Mouse (Mus musculus) kidney, embryonic 16.5 days (tissue): ENCODE measurements around the gene Mknk2. TPM values are rescaled to one million over a fixed set of nuclear protein-coding genes. Genes with fewer than 3 reads are reported as not detected.
A peak's percentile ranks its signal among the peaks of the same experiment; 100 is the strongest.

Experiments
- ATAC-seq: fragments of 200-750 bp; cut with Nextera tagmentation; 2 replicates; pipeline ENCODE4 v1.8.0; 2017; ENCODE audit warnings: moderate TSS enrichment; ENCODE audit not compliant: low FRiP score, low TSS enrichment
- H3K27ac ChIP-seq: fragments of 300-500 bp; sonication (generic); 2 replicates; pipeline ENCODE4 v1.5.1; 2014; ENCODE audit warnings: low read length
- H3K27me3 ChIP-seq: fragments of 300-500 bp; sonication (generic); 2 replicates; pipeline ENCODE4 v1.6.1; 2014; ENCODE audit warnings: low read length, control low read depth, mixed read lengths; ENCODE audit not compliant: insufficient read depth
- H3K36me3 ChIP-seq: fragments of 300-500 bp; sonication (generic); 2 replicates; pipeline ENCODE4 v1.6.1; 2014; ENCODE audit warnings: low read length, control low read depth, mixed read lengths; ENCODE audit not compliant: insufficient read depth
- H3K4me1 ChIP-seq: fragments of 300-500 bp; sonication (generic); 2 replicates; pipeline ENCODE4 v1.6.1; 2014; ENCODE audit warnings: low read length, control low read depth, mixed read lengths; ENCODE audit not compliant: insufficient read depth
- H3K4me2 ChIP-seq: fragments of 300-500 bp; sonication (generic); replicated peaks from 2 replicates; pipeline ENCODE4 v1.6.1; 2014; ENCODE audit warnings: low read depth, low read length
- H3K4me3 ChIP-seq: fragments of 300-500 bp; sonication (generic); 2 replicates; pipeline ENCODE4 v1.5.1; 2014; ENCODE audit warnings: mild to moderate bottlenecking, low read length
- H3K9ac ChIP-seq: fragments of 300-500 bp; sonication (generic); replicated peaks from 2 replicates; pipeline ENCODE4 v1.6.1; 2014; ENCODE audit warnings: low read length
- H3K9me3 ChIP-seq: fragments of 300-500 bp; sonication (generic); 2 replicates; pipeline ENCODE4 v1.6.1; 2016; ENCODE audit warnings: low read length, control low read depth
- whole genome bisulfite sequencing: fragments of 180-500 bp; shearing (Covaris S2); extraction: QIAGEN DNeasy Blood & Tissue Kit; methylation state at CpG from one replicate; pipeline ENCODE4 v1.1.7; 2014; 5-methylcytosine and 5-hydroxymethylcytosine counted together
- polyA plus RNA-seq: library from polyadenylated mRNA; unstranded; fragments of >200 nt; fragmentation: Nextera tagmentation; extraction: Ambion mirVana; gene quantifications from 2 replicates; pipeline ENCODE4 v1.2.1, GENCODE M21; 2015

Gene Mknk2
- polyA plus RNA-seq, 1 experiment from 2014 or later: 108 TPM

- peaks cover 11% of the 10 kb centered on the region; the same call in 1 of the 2 replicates for H3K36me3 ChIP-seq
- no peak overlapping the region for H3K4me3 ChIP-seq
- no peaks in the 10 kb centered on the region for H3K27me3 ChIP-seq
- no peak for ATAC-seq
- WGBS: 36% methylated on average over 8 of the region's 8 CpGs
- H3K9me3 ChIP-seq: no peaks in the 10 kb centered on the region
- H3K4me2 ChIP-seq: no peak overlapping the region
- no peak overlapping the region for H3K27ac ChIP-seq
- H3K4me1 ChIP-seq: peaks cover 17% of the 10 kb centered on the region
- H3K9ac ChIP-seq: no peak overlapping the region
These were observed 58.3 kb downstream of the Mknk2 start for GRCm38 (mm10) chr10:80619465-80620244.

GRCm38 (mm10) chr10:80618181-80618580 lies 59.7 kb downstream of the Mknk2 start:
- Histone ChIP-seq H3K27ac (peak overlapping the region; percentile 49), H3K9me3 (no peaks in the 10 kb centered on the region), H3K4me3 (no peak overlapping the region), H3K36me3 (peaks cover 13% of the 10 kb centered on the region; the same call in 1 of the 2 replicates), H3K4me2 (no peak overlapping the region), H3K4me1 (peaks cover 6% of the 10 kb centered on the region), H3K9ac (no peak overlapping the region), H3K27me3 (no peaks in the 10 kb centered on the region)
- no peak for ATAC-seq
- WGBS: 56% methylated on average over 9 of the region's 9 CpGs

Other genes with a start within 250 kb of the Mknk2 start
- gene Tcf3, start 244.5 kb downstream of the Mknk2 start, polyA plus RNA-seq: 118 and 126 TPM in 2 replicates
- gene Onecut3, start 183.3 kb downstream of the Mknk2 start, polyA plus RNA-seq: not detected in 2 replicates
- 0.32 and 0.34 TPM in 2 replicates for gene Atp8b3, start 139.0 kb downstream of the Mknk2 start, polyA plus RNA-seq
- gene Rexo1, start 116.6 kb downstream of the Mknk2 start, polyA plus RNA-seq: 27.2 and 29.8 TPM in 2 replicates
- 10.4 and 11.6 TPM in 2 replicates for gene Klf16, start 100.8 kb downstream of the Mknk2 start, polyA plus RNA-seq
- gene Abhd17a, start 87.8 kb downstream of the Mknk2 start, polyA plus RNA-seq: 86.5 and 89.2 TPM in 2 replicates
- gene Scamp4, start 75.2 kb downstream of the Mknk2 start, polyA plus RNA-seq: 113 and 117 TPM in 2 replicates
- 8.7 and 10.4 TPM in 2 replicates for gene Adat3, start 75.2 kb downstream of the Mknk2 start, polyA plus RNA-seq
- gene Gm49322, start 72.1 kb downstream of the Mknk2 start, polyA plus RNA-seq: 4.2 and 4.8 TPM in 2 replicates
- gene Csnk1g2, start 55.3 kb downstream of the Mknk2 start, polyA plus RNA-seq: 30.8 and 93.6 TPM in 2 replicates
- gene Btbd2, start 21.0 kb downstream of the Mknk2 start, polyA plus RNA-seq: 21.0 and 74.8 TPM in 2 replicates
- gene Mob3a, start 23.9 kb upstream of the Mknk2 start, polyA plus RNA-seq: 43.1 and 43.2 TPM in 2 replicates
- 23.3 and 23.8 TPM in 2 replicates for gene Izumo4, start 24.1 kb upstream of the Mknk2 start, polyA plus RNA-seq
- 67.7 and 68.8 TPM in 2 replicates for gene Ap3d1, start 64.2 kb upstream of the Mknk2 start, polyA plus RNA-seq
- 17.3 and 20.7 TPM in 2 replicates for gene Dot1l, start 77.1 kb upstream of the Mknk2 start, polyA plus RNA-seq
- 71.2 and 87.3 TPM in 2 replicates for gene Sf3a2, start 120.1 kb upstream of the Mknk2 start, polyA plus RNA-seq
- 123 and 129 TPM in 2 replicates for gene Plekhj1, start 120.5 kb upstream of the Mknk2 start, polyA plus RNA-seq
- gene Amh, start 127.1 kb upstream of the Mknk2 start, polyA plus RNA-seq: 0.70 TPM in 1 of 2 replicates, not detected in the other
- gene Jsrp1, start 135.4 kb upstream of the Mknk2 start, polyA plus RNA-seq: 4.5 and 4.6 TPM in 2 replicates
- 1,744 and 2,086 TPM in 2 replicates for gene Oaz1, start 148.5 kb upstream of the Mknk2 start, polyA plus RNA-seq
- gene Lingo3, start 165.9 kb upstream of the Mknk2 start, polyA plus RNA-seq: 0.66 and 0.71 TPM in 2 replicates
- 248 and 262 TPM in 2 replicates for gene Lsm7, start 177.1 kb upstream of the Mknk2 start, polyA plus RNA-seq
- 52.6 and 54.0 TPM in 2 replicates for gene Sppl2b, start 177.2 kb upstream of the Mknk2 start, polyA plus RNA-seq
- 0.08 TPM in 1 of 2 replicates, not detected in the other for gene Tmprss9, start 193.7 kb upstream of the Mknk2 start, polyA plus RNA-seq
- 361 and 376 TPM in 2 replicates for gene Timm13, start 222.9 kb upstream of the Mknk2 start, polyA plus RNA-seq
- 61.8 and 62.4 TPM in 2 replicates for gene Lmnb2, start 240.1 kb upstream of the Mknk2 start, polyA plus RNA-seq